Mouse (Mus musculus): ENCODE data around the gene Cstf3.

Gene Cstf3

DNA sequence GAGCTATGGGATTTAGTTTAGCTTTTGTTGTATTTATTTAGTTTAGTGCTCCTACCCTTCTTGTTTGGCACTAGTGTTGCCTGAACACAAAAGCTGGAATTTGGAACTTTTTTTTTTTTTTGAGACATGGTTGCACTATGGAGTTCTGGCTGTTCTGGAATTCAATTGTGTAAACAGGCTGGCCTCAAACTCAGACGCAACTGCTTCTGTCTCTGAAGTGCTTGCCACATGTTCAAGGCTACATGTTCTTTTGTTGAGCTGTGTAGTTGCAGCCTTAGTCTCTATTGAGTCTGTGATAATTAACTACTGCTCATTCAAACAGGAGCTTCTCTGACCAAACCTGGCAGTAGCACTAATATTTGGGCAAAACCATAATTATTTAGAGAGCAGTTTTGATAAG is 13.1 kb downstream of the Cstf3 start:
- no peak for DNase-seq (ENCODE audit: low read depth, low spot score)

DNA sequence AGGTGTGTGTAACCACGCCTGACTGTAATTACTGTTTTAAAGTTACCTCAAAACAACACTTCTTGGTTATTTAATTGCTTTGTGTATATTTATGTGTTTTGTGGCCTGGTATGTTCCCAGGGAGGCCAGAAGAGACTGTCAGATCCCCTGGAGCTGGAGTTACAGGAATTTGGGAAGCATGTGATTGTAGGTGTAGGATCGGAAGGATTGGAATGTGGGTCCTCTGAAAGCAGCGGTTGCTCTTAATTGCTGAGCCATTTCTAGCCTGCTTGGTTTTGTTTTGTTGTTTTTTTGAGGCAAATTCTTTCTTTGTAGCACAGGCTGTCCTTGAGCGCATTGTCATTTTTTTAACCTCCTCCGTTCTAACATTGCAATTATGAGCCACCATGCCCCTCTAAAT is 14.4 kb downstream of the Cstf3 start:
- DNase-seq (ENCODE audit: low read depth, low spot score): no peak

DNA sequence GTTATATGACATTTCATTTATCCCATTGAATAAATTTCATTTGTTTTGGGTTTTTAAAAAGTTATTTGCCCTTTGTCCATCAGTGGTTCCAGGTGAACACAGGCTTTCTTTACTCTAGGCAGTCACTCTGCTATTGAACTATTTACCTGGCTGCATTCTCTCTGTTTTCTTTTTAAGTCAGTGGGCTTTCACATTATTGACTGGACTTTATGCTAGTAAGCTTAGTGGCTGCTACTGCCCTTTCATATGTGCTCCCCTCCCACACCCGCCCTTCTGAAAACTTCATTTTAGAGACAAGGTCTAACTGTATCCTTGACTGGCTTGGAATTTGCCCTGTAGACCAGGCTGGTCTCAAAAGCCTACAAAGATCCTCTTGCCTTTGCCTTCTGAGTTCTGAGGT is 15.2 kb downstream of the Cstf3 start:
- no peak for DNase-seq (ENCODE audit: low read depth, low spot score)

DNA sequence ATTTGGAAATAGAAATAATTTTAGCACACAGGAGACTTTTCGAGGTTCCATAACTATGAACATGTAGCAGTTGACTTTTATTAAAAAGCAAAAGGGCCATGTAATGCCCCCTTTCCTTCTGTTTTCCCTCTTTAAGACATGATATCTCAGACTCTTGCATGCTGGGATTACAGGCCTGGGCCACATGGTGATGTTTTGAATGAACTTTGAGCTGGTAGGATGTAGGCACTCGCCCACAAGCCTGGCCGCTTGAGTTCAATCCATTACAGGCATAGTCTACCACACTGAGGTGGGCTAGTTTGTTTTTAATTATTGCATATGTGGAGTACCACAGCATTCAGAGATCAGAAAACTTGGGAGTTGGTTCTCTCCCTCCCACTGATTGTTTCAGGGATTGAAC is 24.5 kb downstream of the Cstf3 start:
- DNase-seq (ENCODE audit: low read depth, low spot score): no peak

DNA sequence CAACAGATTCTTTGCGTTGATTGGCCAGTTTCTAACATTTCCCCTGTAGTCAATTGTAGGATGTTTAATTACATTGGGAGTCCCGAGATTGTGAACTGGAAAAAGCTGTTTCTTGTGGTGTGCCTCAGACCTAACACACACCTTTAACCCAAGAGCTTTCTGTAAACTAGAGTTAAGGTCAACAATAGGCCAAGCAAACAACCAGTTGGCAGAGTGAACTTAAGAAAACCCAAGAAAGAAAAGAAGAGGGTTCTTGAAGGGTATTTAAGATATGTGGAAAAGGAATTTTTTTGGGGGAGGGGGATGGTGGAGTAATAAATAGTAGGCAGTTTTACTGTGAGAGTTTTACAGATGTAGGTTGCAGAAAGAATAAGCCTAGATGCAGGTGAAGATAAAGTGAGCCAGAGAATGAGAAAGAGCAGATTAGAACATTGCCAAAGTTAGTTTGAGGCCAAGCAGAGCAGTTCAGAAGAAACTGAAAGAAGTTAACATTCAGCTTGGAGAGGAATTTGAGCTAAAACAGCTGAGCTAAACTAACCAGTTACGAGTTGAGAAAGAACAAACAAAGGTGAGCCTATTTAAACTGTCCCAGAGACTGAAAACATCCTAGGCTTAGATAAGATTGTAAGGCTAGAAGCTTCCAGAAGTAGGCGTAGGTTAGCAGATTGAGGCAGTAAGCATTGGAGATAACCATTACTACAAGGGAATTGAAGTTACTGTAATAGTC is 25.8 kb downstream of the Cstf3 start:
- DNase-seq (ENCODE audit: low read depth, low spot score): no peak

DNA sequence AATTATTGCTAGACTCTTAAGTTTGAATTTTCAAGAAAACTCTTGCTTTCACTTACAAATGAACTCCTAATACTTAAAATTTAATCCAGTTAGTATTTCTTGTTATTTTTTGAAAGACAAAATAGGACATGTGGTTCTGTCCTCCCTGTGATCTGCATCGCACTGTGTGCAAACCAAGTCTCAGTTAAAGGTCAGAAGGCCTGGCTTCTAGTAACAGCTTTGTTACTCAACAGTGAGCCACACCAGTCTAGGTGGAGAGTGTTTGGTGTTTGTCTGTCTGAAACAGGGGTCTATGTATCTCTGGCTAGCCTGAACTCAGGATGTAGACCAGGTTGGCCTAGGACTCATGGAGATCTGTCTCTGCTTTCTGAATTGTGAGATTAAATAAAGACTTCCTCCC is 68.3 kb downstream of the Cstf3 start:
- DNase-seq (ENCODE audit: low read depth, low spot score): no peak

DNA sequence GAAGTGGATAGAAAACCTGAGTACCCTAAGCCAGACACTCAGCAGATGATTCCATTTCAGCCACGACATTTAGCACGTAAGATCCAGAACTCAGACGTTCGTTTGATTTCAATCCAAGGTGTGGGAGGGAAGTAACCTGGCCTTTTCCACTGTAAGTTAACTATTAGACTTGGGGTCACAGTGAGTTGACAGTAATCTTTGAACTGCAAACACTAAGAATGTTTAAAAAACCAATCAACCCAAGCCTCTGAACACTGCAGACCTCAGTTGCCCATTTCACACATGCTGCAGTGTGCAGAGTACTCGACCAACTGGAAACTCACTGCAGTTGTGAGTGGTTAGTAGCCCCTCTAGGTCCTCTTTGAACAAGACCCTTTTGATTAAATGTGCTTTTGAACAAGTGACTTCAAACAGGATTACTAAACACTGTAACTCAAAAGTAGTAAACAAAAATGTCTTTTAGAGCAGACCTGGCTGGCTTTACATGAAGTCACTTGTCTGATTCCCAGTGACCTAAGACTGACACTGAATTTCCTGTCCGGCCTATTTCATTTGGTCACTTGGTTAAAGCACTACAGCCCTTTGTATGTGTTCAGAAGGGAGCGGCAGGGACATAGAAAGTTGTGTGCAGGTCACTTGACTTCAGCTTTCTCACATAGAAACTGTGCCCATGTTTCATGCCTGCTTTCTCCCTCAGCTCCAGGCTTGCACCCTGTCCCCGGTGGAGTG is 73.2 kb downstream of the Cstf3 start:
- no peak for DNase-seq (ENCODE audit: low read depth, low spot score)

DNA sequence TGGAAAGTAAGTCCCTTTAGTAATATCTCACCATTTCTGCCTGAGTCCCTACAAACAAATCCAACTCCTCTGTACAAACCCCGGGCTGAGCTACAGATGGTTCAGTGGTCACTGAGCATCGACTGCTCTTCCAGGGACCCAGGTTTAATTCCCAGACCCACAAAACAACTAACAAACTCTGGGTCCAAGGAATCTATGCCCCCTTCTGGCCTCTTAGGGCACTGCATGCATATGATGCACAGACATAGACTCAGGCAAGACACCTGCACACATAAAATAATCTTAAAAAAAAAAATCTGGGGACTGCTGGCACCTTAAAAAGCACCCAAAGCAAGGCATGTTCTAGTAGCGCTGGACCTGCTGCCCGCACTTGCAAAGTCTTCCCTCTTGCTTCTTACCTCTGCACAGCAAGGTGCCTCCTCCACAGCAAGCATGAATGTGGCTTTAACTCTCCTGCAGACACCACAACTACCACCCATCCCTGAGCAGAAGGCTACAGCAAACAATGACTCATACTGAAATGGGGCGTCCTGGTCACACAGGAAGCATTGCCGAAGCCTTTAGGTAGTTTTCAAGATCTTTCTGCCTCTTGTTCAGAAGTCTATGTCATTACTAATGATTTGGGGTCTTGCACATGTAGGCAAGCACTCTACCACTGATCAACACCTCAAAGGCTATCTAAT is 78.9 kb downstream of the Cstf3 start:
- no peak for DNase-seq (ENCODE audit: low read depth, low spot score)

DNA sequence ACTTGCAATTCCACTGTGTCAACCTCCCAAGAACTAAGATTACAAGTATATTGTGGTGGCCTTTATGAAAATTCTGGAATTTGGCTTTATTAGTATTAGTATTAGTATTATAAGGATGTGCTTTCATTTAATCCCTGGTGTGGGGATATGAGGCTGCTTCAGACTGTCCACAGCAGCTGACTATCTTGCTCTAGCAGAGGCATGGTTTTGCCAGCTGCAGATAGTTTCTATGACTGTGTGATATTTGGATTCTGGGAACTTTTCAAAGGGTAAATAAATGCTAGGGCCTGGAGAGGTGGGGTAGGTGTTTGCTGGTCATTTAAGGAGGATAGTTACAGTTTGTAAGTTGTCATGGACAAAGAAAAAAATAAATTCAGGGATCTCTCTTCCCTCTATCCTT is 81.4 kb downstream of the Cstf3 start:
- no peak for DNase-seq (ENCODE audit: low read depth, low spot score)

DNA sequence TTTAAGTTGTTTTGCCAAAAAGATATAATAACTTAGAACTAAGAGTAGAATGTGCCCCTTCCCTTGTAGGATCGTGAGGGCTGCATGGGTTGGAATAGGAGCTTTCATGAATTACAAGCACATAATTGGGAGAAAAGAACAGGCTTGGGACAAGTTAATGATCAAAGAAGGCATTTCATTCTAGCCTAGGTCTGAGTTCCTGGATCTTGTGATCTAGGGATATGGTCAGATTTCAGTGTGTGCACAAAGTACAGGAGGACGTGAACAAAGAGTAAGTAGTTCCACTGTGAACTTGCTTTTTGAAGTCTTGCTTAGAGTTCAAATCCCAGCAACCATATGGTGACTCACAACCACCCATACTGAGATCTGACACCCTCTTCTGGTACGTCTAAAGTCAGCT is 87.0 kb downstream of the Cstf3 start:
- no peak for DNase-seq (ENCODE audit: low read depth, low spot score)

DNA sequence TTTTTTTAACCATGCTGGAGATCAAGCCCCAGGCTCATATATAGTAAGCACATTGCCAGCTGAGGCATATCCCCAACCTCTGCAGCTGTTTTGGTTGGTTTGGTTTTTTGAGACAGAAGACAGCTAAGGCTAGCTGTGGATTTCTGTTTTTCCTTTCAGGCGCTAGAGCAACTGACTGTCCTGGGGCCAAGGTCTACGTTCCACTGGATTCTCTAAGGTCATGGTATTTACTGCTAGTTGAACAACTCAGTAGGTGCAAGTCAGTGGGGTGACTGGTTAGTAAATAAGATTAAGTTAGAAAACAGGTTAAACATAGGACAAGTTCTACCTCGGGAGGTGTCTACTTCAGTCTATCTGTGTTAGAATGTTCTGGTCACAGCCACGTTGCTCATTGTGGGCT is 94.4 kb downstream of the Cstf3 start:
- no peak for DNase-seq (ENCODE audit: low read depth, low spot score)

DNA sequence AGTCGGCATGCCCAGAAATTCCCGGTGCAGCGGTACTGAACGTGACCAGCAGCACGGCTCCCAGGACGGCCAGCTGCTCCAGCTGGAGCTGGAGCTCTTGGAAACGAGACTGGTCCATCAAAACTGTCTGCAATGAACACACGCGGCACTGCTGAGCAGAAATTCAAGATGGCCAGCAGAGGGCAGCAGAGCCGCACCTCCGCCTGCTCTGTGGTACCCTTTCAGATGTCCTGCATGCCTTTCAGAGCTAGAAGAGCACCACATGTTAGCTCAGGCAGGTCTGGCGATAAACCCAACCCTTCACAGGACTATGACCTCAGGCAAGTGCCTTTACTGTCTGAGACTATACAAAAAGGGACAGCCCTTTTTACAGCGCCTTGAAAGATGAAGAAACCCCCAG is 95.1 kb downstream of the Cstf3 start:
- peak; percentile 90 for DNase-seq (ENCODE audit: low read depth, low spot score)

DNA sequence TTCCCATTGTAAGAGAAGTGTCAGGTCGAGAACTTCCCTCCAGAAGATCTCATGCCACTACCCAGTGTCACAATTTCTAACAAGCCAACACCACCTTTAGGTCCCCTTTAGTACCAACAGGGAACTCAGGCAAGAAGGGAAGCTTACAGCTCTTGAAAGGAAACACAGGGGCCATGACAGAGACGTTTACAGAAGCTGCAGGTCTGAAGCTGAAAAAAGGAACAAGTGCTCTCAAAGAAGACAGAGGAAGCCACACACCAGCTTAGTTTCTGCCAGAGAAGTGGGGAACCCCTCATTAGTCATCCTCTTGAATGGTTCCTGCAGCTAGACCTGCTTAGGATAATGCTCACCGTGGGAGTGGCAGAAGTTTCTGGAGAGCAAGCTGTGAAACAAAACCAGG is 96.9 kb downstream of the Cstf3 start:
- peak; percentile 54 for DNase-seq (ENCODE audit: low read depth, low spot score)

DNA sequence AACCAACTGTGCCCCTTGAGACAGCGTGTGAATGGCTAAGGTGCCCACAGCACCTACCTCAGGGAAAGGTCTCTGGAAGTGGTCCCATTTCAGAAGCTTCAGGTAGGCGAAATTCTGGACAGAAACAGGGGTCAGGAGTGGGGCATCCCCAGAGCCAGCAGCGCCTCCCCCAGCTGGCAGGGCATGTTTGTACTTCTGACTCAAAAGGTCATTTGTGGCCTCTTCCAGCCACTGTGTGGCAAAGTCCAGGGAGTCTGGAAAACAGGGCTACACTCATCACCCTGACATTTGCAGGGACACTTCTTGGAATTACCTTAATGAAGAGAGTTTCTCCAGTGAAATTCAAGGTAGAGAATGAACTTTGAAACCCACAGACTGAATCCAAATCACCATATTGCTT is 98.0 kb downstream of the Cstf3 start:
- DNase-seq (ENCODE audit: low read depth, low spot score): no peak

DNA sequence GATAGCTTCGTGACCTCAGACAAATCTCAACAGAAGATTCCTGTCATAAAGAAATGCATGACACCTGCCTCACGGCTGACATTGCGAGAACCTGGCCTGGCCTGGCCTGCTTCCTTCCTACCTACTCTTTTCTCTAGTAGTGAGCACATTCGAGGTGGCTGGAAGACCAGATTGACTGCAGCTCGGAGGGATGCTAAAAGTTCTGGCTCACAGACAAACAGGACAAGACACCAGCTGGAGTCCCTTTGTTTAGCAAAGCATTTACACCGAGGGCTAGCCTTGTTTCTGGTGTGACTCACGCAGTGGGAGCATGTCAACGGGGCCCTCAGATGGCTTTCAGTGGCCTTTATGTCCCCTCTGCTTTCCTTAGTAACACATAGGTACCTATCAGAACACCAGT is 98.4 kb downstream of the Cstf3 start:
- DNase-seq (ENCODE audit: low read depth, low spot score): peak; percentile 84

DNA sequence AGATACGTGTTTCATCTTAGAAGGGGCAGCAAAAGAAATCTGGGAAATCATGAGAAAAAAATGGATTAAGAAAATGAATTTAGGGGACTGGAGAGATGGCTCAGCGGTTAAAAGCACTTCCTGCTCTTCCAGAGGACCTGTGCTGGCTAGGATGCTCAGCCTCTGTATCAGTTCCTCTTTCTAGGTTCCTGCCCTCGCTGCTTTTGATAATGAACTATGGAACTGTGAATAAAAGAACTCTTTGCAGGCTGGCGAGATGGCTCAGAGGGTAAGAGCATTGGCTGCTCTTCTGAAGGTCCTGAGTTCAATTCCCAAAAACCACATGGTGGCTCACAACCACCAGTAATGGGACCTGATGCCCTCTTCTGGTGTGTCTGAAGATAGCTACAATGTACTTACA is 100.4 kb downstream of the Cstf3 start:
- no peak for DNase-seq (ENCODE audit: low read depth, low spot score)

DNA sequence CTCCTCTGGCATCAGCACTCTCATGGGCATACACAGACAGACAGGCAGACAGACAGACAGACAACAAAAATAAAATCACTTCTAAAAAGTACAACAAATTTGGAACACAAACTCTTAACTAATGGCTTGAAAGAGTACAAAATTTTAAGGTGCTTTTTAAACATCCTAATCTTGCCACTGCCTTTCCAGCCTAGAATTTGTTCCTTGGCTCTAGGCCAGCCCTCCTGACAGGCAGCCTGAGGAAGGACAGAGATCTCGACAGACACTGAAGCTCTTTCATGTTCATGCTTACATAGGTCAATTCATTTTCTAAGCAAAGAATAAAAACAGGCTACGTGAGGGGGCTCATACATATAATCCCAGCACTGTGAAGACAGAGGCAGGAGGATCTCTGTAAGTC is 102.2 kb downstream of the Cstf3 start:
- peak; percentile 19 for DNase-seq (ENCODE audit: low read depth, low spot score)

DNA sequence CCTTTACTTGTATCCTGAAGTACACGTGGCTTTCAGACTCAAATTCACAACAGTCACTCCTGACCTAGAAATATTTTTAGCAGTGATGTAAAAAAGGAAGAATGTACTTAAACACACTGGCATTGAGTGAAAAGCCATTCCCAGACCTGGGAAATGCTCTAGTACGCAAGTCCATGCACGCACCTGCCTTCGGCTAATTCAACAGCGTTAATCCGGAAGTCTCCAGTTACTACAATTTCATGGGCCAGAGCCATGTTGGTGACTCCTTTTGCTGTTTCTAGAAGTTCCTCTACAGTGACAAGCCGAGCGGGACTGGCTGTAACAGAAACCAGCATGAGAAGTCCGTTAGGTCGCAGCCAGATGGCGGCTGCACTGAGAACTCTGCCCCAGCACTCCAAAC is 109.3 kb downstream of the Cstf3 start:
- no peak for DNase-seq (ENCODE audit: low read depth, low spot score)

DNA sequence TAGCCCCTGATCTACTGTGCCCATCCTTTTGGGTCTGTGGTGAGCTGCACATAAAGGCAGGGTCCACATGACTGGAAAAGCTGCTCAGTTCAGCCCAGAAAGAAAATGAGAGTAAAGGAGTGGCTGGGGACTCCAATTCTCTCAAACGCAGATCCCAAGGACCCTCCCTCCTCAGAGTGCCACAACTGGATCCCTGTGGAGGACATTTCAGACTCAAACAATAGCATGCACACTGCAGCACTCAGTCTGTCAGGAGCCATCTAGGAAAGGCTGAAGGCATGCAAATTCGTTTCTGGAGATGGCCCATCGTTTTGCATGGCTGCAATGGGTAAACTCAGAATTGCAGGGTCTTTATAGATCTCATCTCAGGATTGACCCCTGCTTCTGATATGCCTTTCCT is 112.8 kb downstream of the Cstf3 start:
- DNase-seq (ENCODE audit: low read depth, low spot score): no peak

DNA sequence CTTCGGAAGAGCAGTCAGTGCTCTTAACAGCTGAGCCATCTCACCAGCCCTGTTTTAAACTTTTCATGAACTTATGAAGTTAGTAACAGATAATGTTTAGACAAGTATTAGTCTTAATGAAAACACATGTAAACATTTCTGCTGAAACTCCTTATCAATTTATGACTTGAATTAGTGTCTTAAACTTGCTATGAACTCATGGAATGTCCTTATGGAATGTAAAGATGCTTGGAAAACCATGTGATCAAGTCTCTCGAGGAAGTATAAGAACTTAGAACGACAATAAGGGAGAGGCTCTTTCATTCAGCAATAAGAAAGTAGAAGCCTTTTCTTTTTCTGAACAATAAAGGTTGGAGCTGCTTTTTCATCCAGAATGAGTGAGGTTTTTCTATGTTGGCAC is 114.0 kb downstream of the Cstf3 start:
- no peak for DNase-seq (ENCODE audit: low read depth, low spot score)

DNA sequence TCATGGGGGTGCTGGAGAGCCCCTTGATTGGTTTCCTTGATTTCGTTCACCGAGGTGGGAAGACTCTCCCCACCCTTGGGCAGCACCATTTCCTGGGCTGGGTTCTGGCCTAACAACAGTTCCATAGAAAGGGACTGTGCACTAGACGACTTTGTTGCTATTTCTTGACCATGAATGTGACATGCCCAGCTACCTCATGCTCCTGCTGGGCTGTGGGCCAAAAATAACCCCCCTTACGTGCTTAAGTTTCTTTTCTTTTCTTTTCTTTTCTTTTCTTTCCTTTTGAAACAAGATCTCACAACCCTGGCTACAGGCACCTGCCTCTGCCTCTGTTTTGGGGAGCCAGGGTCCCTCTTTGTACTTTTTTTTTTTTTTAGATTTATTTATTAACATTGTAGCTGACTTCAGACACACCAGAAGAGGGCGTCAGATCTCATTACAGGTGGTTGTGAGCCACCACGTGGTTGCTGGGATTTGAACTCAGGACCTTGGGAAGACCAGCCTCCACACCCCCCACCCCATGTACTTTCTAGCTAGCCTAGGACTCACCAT is 119.5 kb downstream of the Cstf3 start:
- DNase-seq (ENCODE audit: low read depth, low spot score): no peak

DNA sequence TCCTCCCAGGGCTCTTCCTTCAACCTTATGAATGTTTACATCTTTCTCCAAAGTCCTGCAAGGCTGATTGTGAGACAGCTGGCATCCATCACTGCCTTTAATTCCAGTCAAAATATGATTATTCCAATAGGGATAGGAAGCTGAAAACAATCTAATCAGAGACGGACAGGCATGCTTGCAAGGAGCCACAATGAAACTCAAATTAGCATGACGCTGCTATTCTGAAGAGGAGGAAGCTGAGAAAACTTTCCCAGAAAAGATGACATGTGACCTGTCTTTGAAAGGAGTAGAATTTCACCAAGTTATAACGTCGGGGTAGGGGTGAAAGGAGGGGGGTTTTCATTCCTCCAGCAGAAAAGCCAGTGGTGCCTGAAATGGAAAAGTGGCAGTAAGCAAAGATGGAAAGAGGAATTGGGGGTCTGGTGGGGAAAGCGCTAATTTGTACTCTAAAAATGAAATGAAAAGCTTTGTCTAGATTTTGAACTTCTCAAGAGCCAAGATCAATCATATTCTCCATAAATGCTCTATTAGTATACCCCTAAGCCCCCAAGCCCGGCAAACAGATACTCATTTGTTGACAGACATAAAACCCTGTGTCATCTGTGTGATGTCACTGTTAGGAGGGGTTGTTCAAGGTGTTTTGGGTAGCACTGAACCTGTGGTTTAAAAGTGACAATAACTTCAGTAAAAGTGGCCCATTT is 120.5 kb downstream of the Cstf3 start:
- peak; percentile 31 for DNase-seq (ENCODE audit: low read depth, low spot score)
